Mouse (Mus musculus) left cerebral cortex, postnatal 10 days (tissue): Measurements from ENCODE around the gene Ccdc78. TPM values are rescaled to one million over a fixed set of nuclear protein-coding genes. Genes with fewer than 3 reads are reported as not detected.
A peak's percentile ranks its signal among the peaks of the same experiment; 100 is the strongest.

Source experiments
- microRNA-seq: library from miRNA; unstranded; fragments of <30 nt; microRNA quantifications from one replicate; pipeline ENCODE4 v1.2.0, GENCODE M21; 2022
- total RNA-seq, 2 experiments: library from RNA; stranded (reverse); gene quantifications; 2 replicates each; pipeline ENCODE4 v1.2.3; 2021

Gene Ccdc78
- total RNA-seq, 2 experiments from 2014 or later: 0.16 TPM; not detected in 1

Small RNAs within 50 kb of the gene (microRNA-seq; reads per million reads assigned to microRNA genes)
- gene Gm25083 (not detected), gene Mir3082 (2.9 reads per million, percentile 2 among the genes with 10 or more reads in this experiment), gene Mir6966 (4.6 reads per million, percentile 16 among the genes with 10 or more reads in this experiment)

Other genes with a start within 250 kb of the Ccdc78 start
- 10 to 100 TPM; 45.3 to 56.2 TPM for gene Sox8, start 215.9 kb upstream of the Ccdc78 start, total RNA-seq
- gene Lmf1, start 207.5 kb upstream of the Ccdc78 start, total RNA-seq: 10 to 100 TPM; 22.2 to 23.4 TPM
- gene Gng13, start 69.4 kb upstream of the Ccdc78 start, total RNA-seq: 10 to 100 TPM; 86.1 to 88.9 TPM
- gene Chtf18, start 59.2 kb upstream of the Ccdc78 start, total RNA-seq: 1 to 10 TPM; 3.0 to 4.8 TPM
- gene Rpusd1, start 58.9 kb upstream of the Ccdc78 start, total RNA-seq: 10 to 100 TPM; 31.9 to 32.4 TPM
- gene Mslnl, start 50.5 kb upstream of the Ccdc78 start, total RNA-seq: not detected
- 1 to 10 TPM; 4.0 to 5.4 TPM for gene Msln, start 32.2 kb upstream of the Ccdc78 start, total RNA-seq
- gene Narfl, start 12.8 kb upstream of the Ccdc78 start, total RNA-seq: 10 to 100 TPM; 26.2 to 26.3 TPM
- 100 to 1,000 TPM; 132 to 133 TPM for gene Haghl, start 907 bp upstream of the Ccdc78 start, total RNA-seq
- 10 to 100 TPM; 74.3 to 74.9 TPM for gene Fam173a, start 6.3 kb downstream of the Ccdc78 start, total RNA-seq
- gene AC134908.4, start 9.1 kb downstream of the Ccdc78 start, total RNA-seq: 1 to 10 TPM; 1.7 to 2.3 TPM
- 10 to 100 TPM; 59.8 to 61.1 TPM for gene Metrn, start 10.6 kb downstream of the Ccdc78 start, total RNA-seq
- 100 to 1,000 TPM; 306 to 311 TPM for gene Fbxl16, start 22.5 kb downstream of the Ccdc78 start, total RNA-seq
- 10 to 100 TPM; 20.4 to 24.6 TPM for gene Wdr24, start 37.0 kb downstream of the Ccdc78 start, total RNA-seq
- gene Jmjd8, start 42.3 kb downstream of the Ccdc78 start, total RNA-seq: 10 to 100 TPM; 59.9 to 61.5 TPM
- gene Stub1, start 46.8 kb downstream of the Ccdc78 start, total RNA-seq: 100 to 1,000 TPM; 168 to 171 TPM
- gene Rhbdl1, start 50.7 kb downstream of the Ccdc78 start, total RNA-seq: 10 to 100 TPM; 84.5 to 94.2 TPM
- gene Gm20683, start 55.2 kb downstream of the Ccdc78 start, total RNA-seq: 10 to 100 TPM; 28.7 to 29.9 TPM
- gene Rhot2, start 58.3 kb downstream of the Ccdc78 start, total RNA-seq: 10 to 100 TPM; 68.8 to 74.7 TPM
- gene Wdr90, start 74.9 kb downstream of the Ccdc78 start, total RNA-seq: 10 to 100 TPM; 34.0 to 35.6 TPM
- gene Mcrip2, start 82.2 kb downstream of the Ccdc78 start, total RNA-seq: 10 to 100 TPM; 27.7 to 31.4 TPM
- 10 to 100 TPM; 34.8 to 36.0 TPM for gene Mettl26, start 88.5 kb downstream of the Ccdc78 start, total RNA-seq
- 1 to 10 TPM in 1 of 2 experiments, under 1 TPM in 1; 0.63 to 1.4 TPM for gene Wfikkn1, start 94.3 kb downstream of the Ccdc78 start, total RNA-seq
- gene Rab40c, start 133.1 kb downstream of the Ccdc78 start, total RNA-seq: 10 to 100 TPM; 46.2 to 53.4 TPM
- 100 to 1,000 TPM; 123 to 126 TPM for gene Pigq, start 158.4 kb downstream of the Ccdc78 start, total RNA-seq
- not detected for gene Nhlrc4, start 158.4 kb downstream of the Ccdc78 start, total RNA-seq
- not detected for gene A930017K11Rik, start 166.0 kb downstream of the Ccdc78 start, total RNA-seq
- 10 to 100 TPM; 41.5 to 42.5 TPM for gene Capn15, start 199.2 kb downstream of the Ccdc78 start, total RNA-seq